Mouse (Mus musculus) small intestine, adult 2 months (tissue): ENCODE measurements around the gene Klhl9.

Source experiments
- CTCF ChIP-seq: fragments of 200-500 bp; IDR thresholded peaks from 2 replicates; pipeline ENCODE4 v1.5.1; 2012; ENCODE audit warnings: low read depth, mild to moderate bottlenecking, control low read depth, inconsistent platforms, low read length, moderate library complexity, mixed read lengths; ENCODE audit not compliant: insufficient replicate concordance, insufficient read length; ENCODE audit errors: extremely low read depth
- POLR2A ChIP-seq: fragments of 200-500 bp; IDR thresholded peaks from 2 replicates; pipeline ENCODE4 v1.6.1; 2012; ENCODE audit warnings: low read depth, mild to moderate bottlenecking, control low read depth, inconsistent platforms, low read length, moderate library complexity

DNA sequence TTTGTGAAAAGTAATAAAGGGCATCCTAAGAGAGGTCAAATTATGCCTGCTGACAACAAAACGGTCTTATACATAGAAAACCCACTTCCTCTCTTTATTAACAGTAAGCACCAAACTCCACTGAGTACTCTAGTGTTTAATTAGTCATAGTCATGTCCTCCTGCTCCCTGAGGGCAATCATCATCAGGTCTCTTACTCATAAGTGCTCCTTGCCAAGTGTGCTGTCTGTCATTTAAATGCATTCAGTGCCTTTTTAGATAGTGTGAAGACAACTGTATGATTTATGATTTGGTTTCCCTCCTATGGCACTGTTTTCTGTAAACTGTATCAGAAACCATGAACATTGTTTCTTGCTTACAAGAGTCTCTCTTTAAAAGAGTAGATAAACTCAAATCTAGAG, 8.0 kb downstream of the Klhl9 start:
- TF ChIP-seq POLR2A (no peak), CTCF (no peak)
